Mouse (Mus musculus) cortical plate, adult 2 months (tissue): ENCODE data around the gene Ssr2. TPM values are rescaled to one million over a fixed set of nuclear protein-coding genes. Genes with fewer than 3 reads are reported as not detected.

ENCODE experiments used
- H3K27ac ChIP-seq: fragments of 200-500 bp; 2 replicates; pipeline ENCODE4 v1.5.1; 2012; ENCODE audit warnings: low read length, control low read depth, inconsistent platforms; ENCODE audit not compliant: insufficient read depth
- H3K4me1 ChIP-seq: fragments of 200-500 bp; 2 replicates; pipeline ENCODE4 v1.6.1; 2011; ENCODE audit warnings: low read length; ENCODE audit not compliant: control insufficient read depth, insufficient read depth
- H3K4me3 ChIP-seq: fragments of 200-500 bp; 2 replicates; pipeline ENCODE4 v1.5.1; 2011; ENCODE audit warnings: mild to moderate bottlenecking, low read length, control low read depth; ENCODE audit not compliant: insufficient read depth
- CTCF ChIP-seq: fragments of 200-500 bp; IDR thresholded peaks from 2 replicates; pipeline ENCODE4 v1.5.1; 2011; ENCODE audit warnings: mild to moderate bottlenecking, control low read depth, low read length; ENCODE audit not compliant: insufficient read depth; ENCODE audit errors: extremely low read depth
- POLR2A ChIP-seq: fragments of 200-500 bp; IDR thresholded peaks from 2 replicates; pipeline ENCODE4 v1.6.1; 2011; ENCODE audit warnings: mild to moderate bottlenecking, low read length, control low read depth; ENCODE audit not compliant: insufficient read depth; ENCODE audit errors: extremely low read depth
- polyA plus RNA-seq: library from polyadenylated mRNA; depleted of rRNA; stranded (reverse); fragments of >200 nt; gene quantifications from 2 replicates; pipeline ENCODE4 v1.2.3, GENCODE M21; 2012; rRNA removed

Gene Ssr2
- polyA plus RNA-seq = 120 and 126 TPM in 2 replicates

- Histone ChIP-seq H3K27ac (no peak within 1 kb of the TSS), H3K4me1 (peaks cover 3% of the 10 kb centered on the region; the same call in 1 of the 2 replicates), H3K4me3 (no peak within 1 kb of the TSS)
- no peak for TF ChIP-seq POLR2A
Observed at GRCm38 (mm10) chr3:88575540-88575939, at the start of gene Ssr2. Gene Ssr2, plus strand, starts transcription at chr3:88575876.

GRCm38 (mm10) chr3:88526157-88527131 lies 49.2 kb upstream of the Ssr2 start:
- H3K4me1 ChIP-seq = peaks cover 2% of the 10 kb centered on the region; the same call in 1 of the 2 replicates
- no peak overlapping the region for H3K4me3 ChIP-seq
- no peak overlapping the region for H3K27ac ChIP-seq
- TF ChIP-seq POLR2A (no peak), CTCF (peak; percentile 98)

DNA sequence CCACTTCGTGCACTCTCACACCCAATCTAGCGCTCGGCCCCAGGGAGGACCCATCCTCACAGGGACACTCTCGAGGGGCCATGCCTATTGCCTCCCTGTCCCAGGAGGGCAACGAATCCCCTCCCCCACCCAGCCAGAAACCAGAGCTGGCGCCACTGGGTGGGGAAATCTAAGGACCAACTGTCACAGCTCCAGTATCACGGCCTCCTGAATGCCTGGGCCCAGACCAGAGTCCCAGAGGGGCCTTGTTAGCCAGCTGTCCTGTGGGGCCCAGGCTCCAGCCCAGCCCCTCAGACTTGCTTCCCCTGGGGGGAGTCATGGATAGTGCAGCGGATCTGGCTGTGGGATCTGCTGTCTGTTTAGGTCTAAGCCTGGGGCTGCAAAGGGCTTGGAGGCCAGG lies 48.1 kb upstream of the Ssr2 start:
- Histone ChIP-seq H3K4me1 (peaks cover 2% of the 10 kb centered on the region; the same call in 1 of the 2 replicates), H3K4me3 (no peak overlapping the region), H3K27ac (no peak overlapping the region)
- TF ChIP-seq POLR2A (no peak), CTCF (no peak)

- H3K4me3 ChIP-seq = no peak overlapping the region
- no peak for TF ChIP-seq POLR2A
- TF ChIP-seq CTCF = no peak
- peaks cover 2% of the 10 kb centered on the region; the same call in 1 of the 2 replicates for H3K4me1 ChIP-seq
- H3K27ac ChIP-seq = no peak overlapping the region
Observed at GRCm38 (mm10) chr3:88528646-88529045, 47.0 kb upstream of the Ssr2 start.

DNA sequence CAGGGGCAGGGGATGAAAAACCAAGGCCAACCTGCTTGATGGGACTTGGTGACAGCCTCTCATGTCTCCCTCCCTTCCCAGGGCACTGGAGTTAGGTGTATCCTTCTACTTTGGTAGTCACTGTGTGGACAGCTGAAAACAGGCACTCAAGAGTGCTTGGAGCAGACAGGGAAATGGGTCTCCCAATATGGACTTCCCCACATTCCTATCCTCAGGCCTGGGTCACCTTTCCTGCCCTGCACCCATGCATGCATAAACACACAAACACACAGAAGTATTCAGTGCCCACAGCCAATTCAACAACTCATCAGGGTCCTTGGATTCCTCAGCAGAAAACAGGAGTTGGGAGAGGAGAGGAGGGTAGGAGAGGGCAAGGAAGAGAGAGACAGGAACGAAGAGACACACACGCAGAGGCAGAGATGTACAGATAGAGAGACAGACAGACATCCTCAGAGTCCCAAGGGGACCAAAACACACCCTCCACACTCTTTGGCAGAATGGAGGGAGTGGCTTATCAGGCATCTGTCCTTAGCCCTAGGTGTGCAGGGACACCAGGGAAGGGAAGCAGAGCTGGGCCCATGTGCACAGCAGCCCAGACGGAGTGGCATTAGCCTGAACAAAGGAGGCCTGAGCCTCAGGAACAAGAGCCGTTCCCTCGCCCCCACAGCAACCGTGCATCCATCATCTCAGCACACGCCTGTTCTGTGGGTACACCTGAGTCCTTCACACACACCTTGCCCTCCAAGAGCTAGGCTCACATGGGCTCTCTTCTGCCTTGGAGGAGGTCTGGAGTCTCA lies 46.3 kb upstream of the Ssr2 start:
- Histone ChIP-seq H3K27ac (no peak overlapping the region), H3K4me1 (peaks cover 2% of the 10 kb centered on the region; the same call in 1 of the 2 replicates), H3K4me3 (no peak overlapping the region)
- no peak for TF ChIP-seq POLR2A
- TF ChIP-seq CTCF = no peak

GRCm38 (mm10) chr3:88530082-88530864 lies 45.4 kb upstream of the Ssr2 start:
- Histone ChIP-seq H3K4me3 (no peak overlapping the region; the same call in 1 of the 2 replicates), H3K27ac (no peak overlapping the region), H3K4me1 (peaks cover 2% of the 10 kb centered on the region; the same call in 1 of the 2 replicates)
- no peak for TF ChIP-seq CTCF
- no peak for TF ChIP-seq POLR2A

GRCm38 (mm10) chr3:88531348-88532298 lies 44.1 kb upstream of the Ssr2 start:
- Histone ChIP-seq H3K4me1 (peaks cover 2% of the 10 kb centered on the region; the same call in 1 of the 2 replicates), H3K4me3 (peak overlapping the region; percentile 49), H3K27ac (peak overlapping the region; percentile 36; the same call in 1 of the 2 replicates)
- TF ChIP-seq POLR2A (0 out of 2 replicates have a peak, but pooled peaks have one; percentile 10), CTCF (no peak)

- Histone ChIP-seq H3K4me3 (peak within 1 kb of the TSS; percentile 49), H3K27ac (peak within 1 kb of the TSS; percentile 36; the same call in 1 of the 2 replicates), H3K4me1 (peaks cover 2% of the 10 kb centered on the region; the same call in 1 of the 2 replicates)
- TF ChIP-seq CTCF (no peak), POLR2A (no peak)
Observed at GRCm38 (mm10) chr3:88532299-88532674, 43.4 kb upstream of the Ssr2 start, which contains the start of gene Mex3a. Gene Mex3a, plus strand, starts transcription at chr3:88532395.
